Mouse (Mus musculus) cerebellum, postnatal 25 days (tissue): Measurements from ENCODE around the gene Bmp4.

Experiments used
- DNase-seq, 2 experiments: peaks; one replicate each; pipeline ENCODE4 v3.0.0; 2021; ENCODE audit warnings: mixed read lengths in 2 of 2

The Bmp4 gene

DNA sequence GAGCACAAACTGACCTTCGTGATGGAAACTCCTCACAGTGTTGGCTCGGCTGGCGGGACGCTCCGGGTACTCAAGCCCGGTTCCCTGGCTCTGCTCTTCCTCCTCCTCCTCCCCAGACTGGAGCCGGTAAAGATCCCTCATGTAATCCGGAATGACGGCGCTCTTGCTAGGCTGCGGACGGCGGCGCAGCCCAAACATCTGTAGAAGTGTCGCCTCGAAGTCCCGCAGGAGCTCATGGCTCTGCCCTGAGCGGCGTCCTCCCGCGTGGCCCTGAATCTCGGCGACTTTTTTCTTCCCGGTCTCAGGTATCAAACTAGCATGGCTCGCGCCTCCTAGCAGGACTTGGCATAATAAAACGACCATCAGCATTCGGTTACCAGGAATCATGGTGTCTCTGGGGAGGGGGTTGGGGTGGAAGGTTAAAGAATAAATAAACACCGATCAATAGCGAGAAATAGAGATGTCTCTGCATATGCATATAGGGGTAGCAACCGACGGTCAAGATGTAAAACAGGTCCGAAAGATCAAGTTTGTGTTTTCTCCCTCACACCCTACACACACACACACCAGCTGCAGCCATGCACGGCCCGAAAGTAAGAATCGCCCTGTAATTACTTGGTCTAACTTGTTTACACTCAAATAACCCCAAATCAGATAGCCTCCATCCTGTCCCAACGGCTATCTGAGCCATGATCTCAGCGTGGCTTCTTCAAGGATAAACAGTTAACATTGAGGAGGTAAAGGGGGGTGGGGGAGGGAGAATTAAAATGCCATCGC, 4.6 kb downstream of the Bmp4 start:
- peak in 1 of 2 experiments; percentile 18 for DNase-seq

DNA sequence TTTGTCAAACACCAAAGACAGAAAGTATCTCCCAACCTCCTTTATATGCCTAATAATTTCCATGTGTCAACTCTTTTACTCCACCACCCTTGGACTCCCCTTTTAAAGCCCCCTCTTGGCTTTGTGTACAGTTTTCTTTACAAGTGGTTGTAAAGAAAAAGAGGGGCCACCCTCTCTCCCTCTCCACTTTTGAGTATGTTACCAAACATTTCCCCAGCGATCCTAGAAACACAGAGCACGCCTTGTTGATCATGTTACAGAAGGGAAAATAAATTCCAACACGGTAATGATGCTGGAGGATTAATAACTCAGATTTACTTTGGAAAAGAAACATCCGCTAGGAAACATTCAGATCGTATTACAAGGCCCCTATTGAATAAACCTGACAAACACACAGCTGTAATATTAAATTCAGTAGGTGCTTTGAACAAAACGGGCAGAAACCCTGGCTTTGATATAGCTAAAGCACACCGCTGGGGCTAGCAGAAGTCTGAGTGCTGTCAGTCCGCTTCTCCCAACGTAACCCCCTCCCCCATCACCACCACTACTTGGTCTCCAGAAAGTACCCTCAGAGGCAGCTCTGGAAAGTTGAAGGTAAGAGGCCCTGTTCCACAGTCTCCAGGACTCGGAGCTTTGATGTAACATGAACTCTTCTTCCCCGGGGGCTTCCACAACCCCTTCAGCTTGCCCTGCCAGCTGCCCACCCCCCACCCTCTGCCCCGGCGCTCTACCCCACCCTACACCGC, 5.3 kb downstream of the Bmp4 start:
- DNase-seq = no peak

DNA sequence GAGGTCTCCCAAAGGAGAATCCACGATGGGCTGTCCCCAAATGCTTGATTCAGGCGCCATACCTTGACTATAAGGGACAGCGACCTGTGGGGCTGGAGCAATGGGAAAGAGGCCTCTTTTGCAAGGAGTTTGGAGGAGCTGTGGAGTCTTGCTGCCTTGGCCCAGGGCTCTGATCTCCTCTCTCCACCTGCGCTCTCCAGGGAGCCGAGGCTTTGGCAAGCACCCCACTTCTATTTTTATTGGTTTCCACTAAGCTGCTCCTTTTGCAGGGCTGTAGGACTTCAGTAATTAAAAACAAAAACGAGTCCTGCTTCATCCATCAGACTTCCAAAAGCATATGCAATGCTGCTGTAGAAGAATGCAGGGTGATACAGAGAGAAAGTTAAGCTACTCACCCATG, 9.0 kb downstream of the Bmp4 start:
- DNase-seq = peak; percentile 71 to 80

DNA sequence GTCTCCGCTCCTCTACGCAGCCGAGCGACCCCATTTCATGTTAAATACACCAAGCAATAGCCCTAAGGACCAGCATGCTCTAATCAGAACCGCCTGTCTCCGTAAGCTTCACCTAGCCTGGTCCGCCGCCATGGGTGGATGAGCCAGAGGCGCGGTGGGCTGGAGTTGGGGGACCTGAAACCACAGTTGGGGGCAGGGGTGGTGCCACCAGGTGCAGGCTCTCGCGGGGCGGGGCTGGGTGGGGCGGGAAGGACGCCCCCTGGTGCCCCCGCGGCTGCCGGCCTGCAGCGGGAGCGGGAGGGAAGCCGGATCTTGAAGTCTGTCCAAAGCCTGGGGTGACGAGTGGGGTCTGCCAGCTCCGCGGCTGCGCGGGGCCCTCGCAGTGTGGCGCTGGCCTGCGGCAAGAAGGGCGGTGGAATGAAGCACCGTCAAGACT, 10.2 kb downstream of the Bmp4 start:
- DNase-seq = peak; percentile 65 to 72

DNA sequence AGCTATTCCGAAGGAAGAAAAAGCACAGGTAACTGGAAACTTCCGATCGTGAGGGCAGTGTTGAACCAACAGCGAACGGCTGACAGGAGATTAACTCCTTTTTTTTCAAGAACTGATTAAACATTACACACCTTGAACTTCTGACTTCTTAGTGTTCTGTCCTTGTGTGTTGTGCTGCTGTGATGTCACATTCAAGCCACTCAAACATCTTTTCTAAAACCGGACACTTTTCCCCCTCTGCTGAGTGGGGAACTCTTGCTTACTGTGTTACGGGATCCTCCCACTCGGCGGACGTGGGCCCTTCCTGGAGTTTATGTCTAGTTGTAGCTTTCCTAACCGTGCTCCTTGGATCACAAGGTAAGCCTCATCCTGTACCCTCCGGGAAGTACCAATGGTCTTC, 11.2 kb downstream of the Bmp4 start, which contains the start of gene Gm15217:
Gene Gm15217 (plus strand): TSS at position 130 of the 400 bp plus-strand sequence.
- no peak for DNase-seq

DNA sequence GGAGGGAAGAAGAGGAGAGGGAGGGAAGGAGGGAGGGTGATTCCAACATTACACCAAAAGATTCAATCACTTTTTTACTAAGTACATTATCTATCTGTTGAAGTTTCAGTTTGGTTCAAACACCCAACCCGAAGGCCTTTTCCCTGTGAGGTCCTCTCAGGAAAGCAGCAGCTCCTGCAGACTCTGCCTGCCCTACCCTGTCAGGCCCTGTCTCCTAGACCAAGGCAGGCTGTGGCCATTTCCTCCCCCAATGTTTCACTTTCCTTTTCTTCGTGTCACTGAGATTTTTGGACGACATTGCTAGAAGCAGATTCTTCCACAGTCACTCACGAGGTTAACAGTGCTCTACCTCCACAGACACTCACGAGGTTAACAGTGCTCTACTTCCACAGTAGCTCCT, 14.7 kb downstream of the Bmp4 start:
- no peak for DNase-seq

DNA sequence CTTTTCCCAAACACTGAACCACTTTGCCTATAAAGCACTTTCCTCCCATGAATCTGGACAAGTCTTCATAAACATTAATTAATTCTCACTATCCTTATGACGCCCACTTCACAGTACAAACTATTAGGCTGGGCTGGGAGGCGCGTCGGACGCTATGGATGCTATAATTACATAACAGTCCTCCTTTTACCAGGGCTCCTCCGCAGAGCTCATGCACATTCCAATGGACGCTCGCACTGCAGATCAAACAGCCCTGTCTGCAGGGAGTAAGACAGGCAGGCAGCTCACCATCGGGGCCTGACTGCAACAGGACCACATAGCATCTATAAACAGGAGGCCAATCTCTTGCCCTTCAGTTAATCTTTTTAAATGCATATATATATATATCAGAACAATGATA, 18.0 kb downstream of the Bmp4 start:
- no peak for DNase-seq

DNA sequence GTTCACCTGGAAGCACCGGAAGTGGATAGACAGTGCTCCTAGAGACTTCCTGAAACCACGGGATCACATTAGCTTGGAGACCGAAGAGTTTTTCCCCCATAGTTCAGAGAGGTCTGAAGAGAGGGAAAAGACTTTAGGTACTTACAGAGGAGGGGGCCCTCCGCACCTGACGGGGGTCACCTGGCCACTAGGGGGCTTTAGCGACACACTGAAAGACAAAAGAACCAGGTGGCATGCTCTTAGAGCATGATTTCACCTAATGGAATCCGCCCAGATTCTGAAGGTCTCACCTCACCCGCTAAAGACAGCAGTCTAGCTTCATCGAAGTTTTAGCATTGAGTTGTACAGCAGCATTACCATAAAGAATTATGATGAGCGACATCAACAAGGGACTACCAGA, 27.3 kb downstream of the Bmp4 start:
- no peak for DNase-seq

DNA sequence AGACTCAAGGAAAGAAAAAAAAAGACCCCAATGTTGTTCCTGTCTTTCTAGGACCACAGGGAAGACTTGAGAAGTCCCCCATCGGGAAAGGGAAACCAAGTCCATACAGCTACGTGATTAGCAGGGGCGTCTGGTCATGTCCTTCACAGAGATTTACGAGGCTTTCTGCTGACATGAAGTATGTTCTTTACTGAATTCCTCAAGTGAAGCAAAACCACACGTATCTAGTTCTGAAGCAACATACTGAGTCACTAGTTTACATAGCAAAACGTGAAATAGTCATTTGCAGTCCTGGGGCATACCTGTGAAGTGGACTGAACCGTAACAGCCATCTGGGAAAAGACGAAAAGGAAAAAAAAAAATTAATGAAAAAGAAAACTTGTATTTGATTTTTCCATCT, 32.8 kb downstream of the Bmp4 start:
- no peak for DNase-seq

DNA sequence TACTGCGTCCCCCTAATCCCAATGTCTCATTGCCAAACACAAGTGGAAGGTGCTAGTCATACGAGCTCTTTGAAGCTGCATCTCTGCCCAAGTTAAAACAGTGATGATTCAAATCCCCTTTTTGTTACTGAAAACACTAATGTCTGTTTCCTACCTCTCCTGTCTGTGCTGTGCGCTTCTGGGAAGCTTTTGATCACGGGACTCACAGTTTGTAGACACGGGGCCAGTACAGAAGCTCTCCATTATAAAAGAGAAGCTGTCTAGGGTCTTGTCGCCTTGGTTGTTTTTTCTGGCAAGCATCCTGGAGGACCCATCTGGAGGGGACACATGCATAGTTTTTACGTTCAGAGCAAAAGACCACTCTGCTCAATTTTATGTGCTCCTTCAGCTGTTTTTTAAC, 33.2 kb downstream of the Bmp4 start:
- DNase-seq = no peak

DNA sequence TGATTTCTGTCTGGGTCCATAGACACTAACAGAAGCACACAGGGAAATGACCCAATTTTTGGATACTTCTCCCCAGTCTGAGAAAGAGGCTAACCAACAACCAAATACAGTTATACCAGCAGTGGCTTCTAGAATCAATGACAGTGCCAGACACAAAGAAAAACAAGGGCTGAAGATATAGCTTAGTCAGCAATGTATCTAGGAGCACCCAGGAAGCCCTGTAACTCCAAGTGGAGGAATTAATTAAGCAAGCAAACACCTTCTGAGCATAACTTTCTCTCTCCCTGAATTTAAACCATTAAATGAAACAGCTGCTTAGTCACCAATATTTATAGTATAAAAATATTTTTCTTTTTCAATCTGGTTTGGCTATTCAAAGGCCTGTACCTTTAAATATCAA, 45.7 kb downstream of the Bmp4 start:
- DNase-seq = no peak

DNA sequence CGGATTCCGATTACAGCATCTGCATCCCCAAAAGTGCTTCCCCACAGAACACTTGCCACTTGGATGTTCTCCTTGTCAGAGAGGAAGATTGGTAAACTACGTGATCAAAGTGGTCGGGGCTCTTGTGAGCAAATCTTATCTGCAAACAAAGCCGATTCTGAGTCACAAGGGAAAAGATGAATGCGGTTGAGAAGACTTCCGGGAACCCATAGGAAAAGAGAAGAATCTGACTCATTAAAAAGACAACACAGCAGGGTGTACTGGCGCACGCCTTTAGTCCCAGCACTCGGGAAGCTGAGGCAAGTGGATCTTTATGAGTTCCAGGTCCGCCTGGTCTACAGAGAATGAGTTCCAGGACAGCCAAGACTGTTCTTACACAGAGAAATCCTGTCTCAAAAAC, 51.7 kb downstream of the Bmp4 start:
- DNase-seq = no peak
